ENCODE assay signal across 22 mouse cellular contexts in the genomic region with DNA sequence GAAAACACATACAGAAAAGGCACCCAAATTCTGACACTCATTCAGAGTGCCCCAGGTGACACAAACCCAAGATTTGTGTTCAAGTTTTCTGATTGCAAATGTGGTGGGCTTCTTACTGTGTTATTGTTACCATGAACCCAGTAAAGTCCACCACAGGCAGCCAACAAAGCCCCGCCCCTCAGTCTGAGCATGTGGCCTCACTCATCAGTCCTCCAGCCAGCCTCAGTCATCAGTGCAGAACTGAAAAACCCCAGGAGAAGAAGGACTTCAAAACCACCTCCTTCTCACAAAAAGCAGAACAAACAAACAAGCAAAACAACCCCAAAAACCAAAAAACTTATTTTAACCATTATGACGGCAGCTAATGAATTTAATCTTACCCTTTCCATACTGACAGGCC. TPM values are rescaled to one million over a fixed set of nuclear protein-coding genes. Genes with fewer than 3 reads are reported as not detected.
DNase-seq lines count a peak whose midpoint lies in the region; ATAC-seq and TF ChIP-seq lines count a peak whose summit lies in the region.
"Had no signal": no experiment of that assay in that cellular context is flagged by ENCODE, and none has a peak within 500 bp of the region (broad histone marks: within the 10 kb centered on the region; RNA-seq: fewer than 3 reads in every experiment).

No protein-coding gene starts in this region.

- no peak for TF ChIP-seq POLR2A in CH12.LX (IDR thresholded peaks at IDR 0.05; ENCODE audit: low read depth, low read length)

- in situ Hi-C loops in CH12.LX (cut with MboI; ENCODE audit: low pct_ligation_motif_present, low pct_unique_long_range_greater_than_20kb, low sequenced_read_pairs), result no loop called here

- H3K4me3 ChIP-seq in intestine, postnatal 0 days (ENCODE audit: low read depth, low read length), result no peak overlapping the region
- H3K4me3 ChIP-seq in intestine, embryonic 15.5 days (replicated peaks), result no peak overlapping the region
- no peak overlapping the region for H3K4me3 ChIP-seq in CH12.LX (replicated peaks in 1 of 3; ENCODE audit: low read depth in 2 of 3, low read length in 2 of 3, poor library complexity in 1 of 3)
- H3K4me3 ChIP-seq: embryonic facial prominence, embryonic 12.5 days; hindbrain, embryonic 12.5 days; hindbrain, embryonic 15.5 days had no signal

- TF ChIP-seq EP300 in CH12.LX (IDR thresholded peaks at IDR 0.05; ENCODE audit: low read length), result no peak

- TF ChIP-seq RAD21 in CH12.LX (IDR thresholded peaks at IDR 0.05; ENCODE audit: low read depth, low read length), result no peak

- no peak for ATAC-seq in intestine, postnatal 0 days
- no peak for ATAC-seq in intestine, embryonic 15.5 days
- ATAC-seq: forebrain, embryonic 14.5 days had no signal

- TF ChIP-seq CTCF in intestine, postnatal 0 days (IDR thresholded peaks at IDR 0.05; ENCODE audit: low read depth), result no peak
- no peak for TF ChIP-seq CTCF in CH12.LX (conservative IDR thresholded peaks at IDR 0.05 in 1 of 2, IDR thresholded peaks at IDR 0.05 in 1 of 2; ENCODE audit: low read depth in 2 of 2, low read length in 2 of 2)

- no peaks in the 10 kb centered on the region for H3K27me3 ChIP-seq in intestine, postnatal 0 days (replicated peaks; ENCODE audit: control insufficient read depth, insufficient read depth, low read length)
- no peaks in the 10 kb centered on the region for H3K27me3 ChIP-seq in intestine, embryonic 15.5 days (replicated peaks)
- no peaks in the 10 kb centered on the region for H3K27me3 ChIP-seq in CH12.LX (replicated peaks)
- H3K27me3 ChIP-seq: embryonic facial prominence, embryonic 12.5 days; embryonic facial prominence, embryonic 15.5 days; heart, embryonic 13.5 days; hindbrain, embryonic 12.5 days; hindbrain, embryonic 15.5 days had no signal

- H3K36me3 ChIP-seq in intestine, postnatal 0 days (ENCODE audit: control insufficient read depth, insufficient read depth), result no peaks in the 10 kb centered on the region
- no peaks in the 10 kb centered on the region for H3K36me3 ChIP-seq in intestine, embryonic 15.5 days
- H3K36me3 ChIP-seq in CH12.LX (replicated peaks in 1 of 2; ENCODE audit: control insufficient read depth in 1 of 2, insufficient read depth in 1 of 2, low read length in 1 of 2), result no peaks in the 10 kb centered on the region
- H3K36me3 ChIP-seq: embryonic facial prominence, embryonic 12.5 days; embryonic facial prominence, embryonic 15.5 days; G1E; heart, embryonic 13.5 days; hindbrain, embryonic 15.5 days had no signal

- H3K27ac ChIP-seq in intestine, postnatal 0 days (ENCODE audit: low read depth, low read length), result no peak overlapping the region
- H3K27ac ChIP-seq in intestine, embryonic 15.5 days, result no peak overlapping the region
- H3K27ac ChIP-seq in CH12.LX (ENCODE audit: insufficient read depth, low read depth), result no peak overlapping the region
- H3K27ac ChIP-seq: embryonic facial prominence, embryonic 12.5 days; embryonic facial prominence, embryonic 15.5 days; gastrocnemius, adult 2 months; heart, embryonic 13.5 days; hindbrain, embryonic 12.5 days; hindbrain, embryonic 15.5 days had no signal

- 85% methylated on average over 2 of the region's 2 CpGs for WGBS in intestine, postnatal 0 days
- WGBS in intestine, embryonic 15.5 days, result 87% methylated on average over 2 of the region's 2 CpGs

- H3K9ac ChIP-seq in intestine, postnatal 0 days (ENCODE audit: low read depth, low read length), result no peak overlapping the region
- H3K9ac ChIP-seq in intestine, embryonic 15.5 days, result no peak overlapping the region
- no peak overlapping the region for H3K9ac ChIP-seq in CH12.LX (ENCODE audit: insufficient read depth, low read depth)
- H3K9ac ChIP-seq: embryonic facial prominence, embryonic 12.5 days; embryonic facial prominence, embryonic 15.5 days; forebrain, postnatal 0 days; heart, embryonic 13.5 days; hindbrain, embryonic 12.5 days; hindbrain, embryonic 15.5 days had no signal

- DNase-seq in A20 (ENCODE audit: low read depth, low spot score) (peak; percentile 86), CH12.LX (ENCODE audit: extremely low read depth) (peak; percentile 54)
- no peak for DNase-seq in thymus, postnatal 0 days (ENCODE audit: low spot score)
- DNase-seq in thymus, postnatal 4 days, result no peak
- DNase-seq: adrenal gland, adult 2 months; adrenal gland, postnatal 14 days; cerebellum, adult 11 months; cerebellum, adult 2 months; cerebellum, adult 9-11 months; cerebellum, postnatal 25 days; forebrain, postnatal 0 days had no signal

- no peaks in the 10 kb centered on the region for H3K4me1 ChIP-seq in intestine, postnatal 0 days (replicated peaks; ENCODE audit: control insufficient read depth, insufficient read depth, low read length)
- no peaks in the 10 kb centered on the region for H3K4me1 ChIP-seq in intestine, embryonic 15.5 days (replicated peaks)
- H3K4me1 ChIP-seq in CH12.LX (ENCODE audit: control insufficient read depth in 1 of 2, insufficient read depth in 2 of 2), result peaks cover 7 to 28% of the 10 kb centered on the region in 2 experiments
- H3K4me1 ChIP-seq: hindbrain, embryonic 15.5 days had no signal

- dilution Hi-C loops in CH12.LX (cut with MboI; ENCODE audit: extremely low pct_ligation_motif_present, extremely low pct_unique_long_range_greater_than_20kb, low sequenced_read_pairs), result no loop called here

- H3K9me3 ChIP-seq in intestine, postnatal 0 days (ENCODE audit: control insufficient read depth), result no peaks in the 10 kb centered on the region
- no peaks in the 10 kb centered on the region for H3K9me3 ChIP-seq in intestine, embryonic 15.5 days
- H3K9me3 ChIP-seq in CH12.LX (replicated peaks; ENCODE audit: low read length), result no peaks in the 10 kb centered on the region
- H3K9me3 ChIP-seq: embryonic facial prominence, embryonic 12.5 days; embryonic facial prominence, embryonic 15.5 days; G1E; heart, embryonic 13.5 days; hindbrain, embryonic 12.5 days; hindbrain, embryonic 15.5 days had no signal

- H3K79me2 ChIP-seq in CH12.LX (replicated peaks; ENCODE audit: control insufficient read depth, extremely low read depth, insufficient read depth, poor library complexity, severe bottlenecking), result no peaks in the 10 kb centered on the region

- peak overlapping the region; percentile 45; the same call in 1 of the 2 replicates for H3K4me2 ChIP-seq in intestine, postnatal 0 days (replicated peaks; ENCODE audit: low read depth)
- H3K4me2 ChIP-seq in intestine, embryonic 15.5 days (replicated peaks), result no peak overlapping the region
- H3K4me2 ChIP-seq in CH12.LX (ENCODE audit: insufficient read depth, low read depth, poor library complexity, severe bottlenecking), result peak overlapping the region; percentile 97; the same call in 1 of the 2 replicates
- H3K4me2 ChIP-seq: hindbrain, embryonic 15.5 days had no signal

TF ChIP-seq in CH12.LX, 34 proteins besides CTCF, POLR2A, EP300 and RAD21:
- TF ChIP-seq GABPA (IDR thresholded peaks at IDR 0.05; ENCODE audit: insufficient replicate concordance, low read depth, low read length) (no peak), PAX5 (IDR thresholded peaks at IDR 0.05; ENCODE audit: low read length) (no peak), MAZ (IDR thresholded peaks at IDR 0.05; ENCODE audit: low read depth, low read length) (no peak), CHD1 (IDR thresholded peaks at IDR 0.05; ENCODE audit: low read depth, low read length) (0 out of 2 replicates have a peak, but pooled peaks have one; percentile 46), MYC (IDR thresholded peaks at IDR 0.05; ENCODE audit: low read depth, low read length) (0 out of 2 replicates have a peak, but pooled peaks have one; percentile 49), MXI1 (IDR thresholded peaks at IDR 0.05; ENCODE audit: low read depth, low read length) (0 out of 2 replicates have a peak, but pooled peaks have one; percentile 62), UBTF (IDR thresholded peaks at IDR 0.05; ENCODE audit: low read depth, low read length) (no peak), USF2 (conservative IDR thresholded peaks at IDR 0.05; ENCODE audit: low read depth, low read length) (no peak), HCFC1 (IDR thresholded peaks at IDR 0.05; ENCODE audit: low read depth, low read length) (no peak), SIN3A (IDR thresholded peaks at IDR 0.05; ENCODE audit: low read length) (no peak)

RNA-seq across cellular contexts. Expression of a gene that starts 18.5 kb away (rescaled TPM):
- 0.50 and 0.61 TPM in 2 replicates for polyA plus RNA-seq in intestine, postnatal 0 days (2015; fragmentation: Nextera tagmentation; extraction: Ambion mirVana)
- 2.5 and 2.6 TPM in 2 replicates for polyA plus RNA-seq in intestine, embryonic 15.5 days (2015; fragmentation: Nextera tagmentation; extraction: Ambion mirVana)
- total RNA-seq in CH12.LX (2012; rRNA removed) (1.9 and 2.1 TPM in 2 replicates), CH12.LX (2014; rRNA removed) (3.2 and 3.7 TPM in 2 replicates)
- polyA plus RNA-seq in CH12.LX (2012; ENCODE audit: insufficient read length, low read depth), result 3.5 and 4.3 TPM in 2 replicates
- 0.28 and 0.47 TPM in 2 replicates for polyA plus RNA-seq in thymus, postnatal 0 days (2015; fragmentation: Nextera tagmentation; extraction: Ambion mirVana)
- total RNA-seq: common myeloid progenitor, adult 5-6 weeks had no signal

Comparison
In these comparisons a context has a peak if more than half of its experiments do, and no peak if none do; other contexts are left out.
1. DNase-seq: peak in A20 (single experiment) and CH12.LX (single experiment); none in thymus, postnatal 0 days (single experiment) and thymus, postnatal 4 days (single experiment).